ENCODE assay signal across 8 mouse cellular contexts in the genomic region with DNA sequence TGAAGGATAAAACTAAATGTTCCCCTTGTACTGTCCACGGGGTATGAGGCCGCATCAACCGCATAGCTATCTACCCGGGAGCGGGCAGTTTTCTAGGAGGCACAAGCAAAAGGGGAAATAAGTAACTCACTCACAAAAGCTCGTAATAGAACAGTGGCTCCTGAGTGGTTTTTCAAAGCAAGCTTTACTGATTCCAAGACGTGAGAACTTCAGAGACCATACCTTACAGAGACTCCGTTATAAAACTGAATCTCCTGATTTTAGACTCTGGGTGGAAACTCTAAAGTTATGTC. TPM values are rescaled to one million over a fixed set of nuclear protein-coding genes. Genes with fewer than 3 reads are reported as not detected.
DNase-seq lines count a peak whose midpoint lies in the region; ATAC-seq and TF ChIP-seq lines count a peak whose summit lies in the region.

No protein-coding gene starts in this region.

- H3K27ac ChIP-seq in heart, embryonic 14.5 days (replicated peaks in 1 of 2; ENCODE audit: control insufficient read depth in 1 of 2, insufficient read depth in 1 of 2, low read depth in 2 of 2, low read length in 2 of 2): peak overlapping the region; percentile 49 to 92; a peak in 3 of 4 replicates
- no peak overlapping the region for H3K27ac ChIP-seq in hindbrain, embryonic 16.5 days (ENCODE audit: low read depth, low read length)
- H3K27ac ChIP-seq in midbrain, embryonic 13.5 days: no peak overlapping the region

- peaks cover 16 to 29% of the 10 kb centered on the region in 2 experiments; a peak in 3 of 4 replicates for H3K4me1 ChIP-seq in heart, embryonic 14.5 days (ENCODE audit: control insufficient read depth in 2 of 2, insufficient read depth in 2 of 2, low read length in 2 of 2)
- H3K4me1 ChIP-seq in G1E (ENCODE audit: insufficient read depth, low read depth, low read length): peaks cover 45% of the 10 kb centered on the region
- H3K4me1 ChIP-seq in hindbrain, embryonic 16.5 days (ENCODE audit: control insufficient read depth, insufficient read depth, low read depth, low read length): peaks cover 17% of the 10 kb centered on the region
- peaks cover 30% of the 10 kb centered on the region for H3K4me1 ChIP-seq in midbrain, embryonic 13.5 days (replicated peaks)

- no peak for ATAC-seq in heart, embryonic 14.5 days (ENCODE audit: insufficient number of reproducible peaks, insufficient read depth, low FRiP score, low read depth)
- ATAC-seq in G1E (ENCODE audit: extremely low read depth, insufficient number of reproducible peaks, low FRiP score, poor library complexity, severe bottlenecking): no peak
- no peak for ATAC-seq in hindbrain, embryonic 16.5 days
- ATAC-seq in midbrain, embryonic 13.5 days: no peak

- H3K27me3 ChIP-seq in heart, embryonic 14.5 days (ENCODE audit: control insufficient read depth, insufficient read depth, low read length): no peaks in the 10 kb centered on the region
- no peaks in the 10 kb centered on the region for H3K27me3 ChIP-seq in G1E (ENCODE audit: insufficient read depth, low read length)
- H3K27me3 ChIP-seq in hindbrain, embryonic 16.5 days (replicated peaks; ENCODE audit: control insufficient read depth, insufficient read depth, low read length): no peaks in the 10 kb centered on the region
- H3K27me3 ChIP-seq in midbrain, embryonic 13.5 days: no peaks in the 10 kb centered on the region

- no peak for TF ChIP-seq CTCF in G1E (IDR thresholded peaks at IDR 0.05; ENCODE audit: low read depth, low read length)

- no peaks in the 10 kb centered on the region for H3K36me3 ChIP-seq in heart, embryonic 14.5 days (ENCODE audit: control insufficient read depth, insufficient read depth, low read length)
- peaks cover 14% of the 10 kb centered on the region for H3K36me3 ChIP-seq in G1E (replicated peaks)
- H3K36me3 ChIP-seq in hindbrain, embryonic 16.5 days (ENCODE audit: control insufficient read depth, insufficient read depth, low read length): no peaks in the 10 kb centered on the region
- no peaks in the 10 kb centered on the region for H3K36me3 ChIP-seq in midbrain, embryonic 13.5 days

- H3K4me3 ChIP-seq in heart, embryonic 14.5 days (ENCODE audit: control insufficient read depth in 1 of 2, insufficient read depth in 1 of 2, low read depth in 1 of 2, low read length in 2 of 2): peak overlapping the region in 1 of 2 experiments; percentile 85; a peak in 2 of 4 replicates
- no peak overlapping the region; the same call in 1 of the 2 replicates for H3K4me3 ChIP-seq in G1E (ENCODE audit: low read depth, low read length)
- peak overlapping the region; percentile 76 for H3K4me3 ChIP-seq in hindbrain, embryonic 16.5 days (ENCODE audit: low read length)
- peak overlapping the region; percentile 77 for H3K4me3 ChIP-seq in midbrain, embryonic 13.5 days (replicated peaks)

- H3K9me3 ChIP-seq in heart, embryonic 14.5 days (ENCODE audit: control insufficient read depth, low read length): no peaks in the 10 kb centered on the region
- H3K9me3 ChIP-seq in G1E (replicated peaks): no peaks in the 10 kb centered on the region
- H3K9me3 ChIP-seq in hindbrain, embryonic 16.5 days (ENCODE audit: control insufficient read depth, low read length): no peaks in the 10 kb centered on the region
- no peaks in the 10 kb centered on the region for H3K9me3 ChIP-seq in midbrain, embryonic 13.5 days

- 64% methylated on average over 8 of the region's 8 CpGs for WGBS in heart, embryonic 14.5 days
- WGBS in hindbrain, embryonic 16.5 days: 75% methylated on average over 8 of the region's 8 CpGs
- WGBS in midbrain, embryonic 13.5 days: 77% methylated on average over 8 of the region's 8 CpGs

- DNase-seq in heart, adult 18-20 months: no peak
- DNase-seq in G1E (ENCODE audit: low spot score): peak; percentile 41
- no peak for DNase-seq in layer of hippocampus, postnatal 10 days (ENCODE audit: low spot score in 2 of 2)
- no peak for DNase-seq in spleen, postnatal 4 days (ENCODE audit: low spot score in 2 of 2)
- DNase-seq in adrenal gland, postnatal 25 days: no peak

- peak overlapping the region; percentile 81 for H3K4me2 ChIP-seq in heart, embryonic 14.5 days (ENCODE audit: low read length)
- peak overlapping the region; percentile 71 for H3K4me2 ChIP-seq in hindbrain, embryonic 16.5 days (ENCODE audit: low read length)
- H3K4me2 ChIP-seq in midbrain, embryonic 13.5 days (replicated peaks): peak overlapping the region; percentile 75

- H3K9ac ChIP-seq in heart, embryonic 14.5 days (ENCODE audit: low read length): peak overlapping the region; percentile 85
- no peak overlapping the region; the same call in 1 of the 2 replicates for H3K9ac ChIP-seq in hindbrain, embryonic 16.5 days (ENCODE audit: low read depth, low read length)
- no peak overlapping the region for H3K9ac ChIP-seq in midbrain, embryonic 13.5 days (replicated peaks)

RNA-seq across cellular contexts. Expression of gene Btbd9, which starts 1.6 kb away (rescaled TPM):
- 39.4 and 40.9 TPM in 2 replicates for polyA plus RNA-seq in heart, embryonic 14.5 days (2014; fragmentation: Nextera tagmentation; extraction: Ambion mirVana)
- total RNA-seq in heart, adult 18-20 months (2021): 10 to 100 TPM; 20.7 to 21.7 TPM
- total RNA-seq in G1E (2014; fragmentation: Nextera tagmentation) (37.5 and 57.5 TPM in 2 replicates), G1E (2017) (25.5 and 33.6 TPM in 2 replicates)
- polyA plus RNA-seq in G1E (2012): 68.4 and 97.3 TPM in 2 replicates
- 135 TPM in 2 replicates for polyA plus RNA-seq in hindbrain, embryonic 16.5 days (2015; fragmentation: Nextera tagmentation; extraction: Ambion mirVana)
- polyA plus RNA-seq in midbrain, embryonic 13.5 days (2015; fragmentation: Nextera tagmentation; extraction: Ambion mirVana): 137 and 160 TPM in 2 replicates
- total RNA-seq in layer of hippocampus, postnatal 10 days (2021): 100 to 1,000 TPM; 104 to 109 TPM
- total RNA-seq in adrenal gland, postnatal 25 days (2021): 40.1 and 41.3 TPM in 2 replicates

RNA-seq across cellular contexts. Expression of gene Dnah8, which starts 49.4 kb away (rescaled TPM):
- 2.4 TPM in 2 replicates for polyA plus RNA-seq in heart, embryonic 14.5 days (2014; fragmentation: Nextera tagmentation; extraction: Ambion mirVana)
- 1 to 10 TPM in 1 of 2 experiments, under 1 TPM in 1; 0.67 to 1.1 TPM for total RNA-seq in heart, adult 18-20 months (2021)
- 49.3 and 69.4 TPM in 2 replicates for total RNA-seq in G1E (2014; fragmentation: Nextera tagmentation)
- 37.0 and 42.5 TPM in 2 replicates for total RNA-seq in G1E (2017)
- polyA plus RNA-seq in G1E (2012): 1.5 and 3.5 TPM in 2 replicates
- 1.7 and 2.4 TPM in 2 replicates for polyA plus RNA-seq in hindbrain, embryonic 16.5 days (2015; fragmentation: Nextera tagmentation; extraction: Ambion mirVana)
- 1.6 and 2.2 TPM in 2 replicates for polyA plus RNA-seq in midbrain, embryonic 13.5 days (2015; fragmentation: Nextera tagmentation; extraction: Ambion mirVana)
- total RNA-seq in layer of hippocampus, postnatal 10 days (2021): 1 to 10 TPM; 2.7 to 4.2 TPM
- total RNA-seq in adrenal gland, postnatal 25 days (2021): 0.33 and 0.64 TPM in 2 replicates

RNA-seq across cellular contexts. Expression of gene Glo1, which starts 51.9 kb away (rescaled TPM):
- 222 and 225 TPM in 2 replicates for polyA plus RNA-seq in heart, embryonic 14.5 days (2014; fragmentation: Nextera tagmentation; extraction: Ambion mirVana)
- 100 to 1,000 TPM; 164 to 166 TPM for total RNA-seq in heart, adult 18-20 months (2021)
- 402 and 407 TPM in 2 replicates for total RNA-seq in G1E (2014; fragmentation: Nextera tagmentation)
- total RNA-seq in G1E (2017): 913 and 1,040 TPM in 2 replicates
- polyA plus RNA-seq in G1E (2012): 42.2 and 90.8 TPM in 2 replicates
- polyA plus RNA-seq in hindbrain, embryonic 16.5 days (2015; fragmentation: Nextera tagmentation; extraction: Ambion mirVana): 170 and 172 TPM in 2 replicates
- polyA plus RNA-seq in midbrain, embryonic 13.5 days (2015; fragmentation: Nextera tagmentation; extraction: Ambion mirVana): 156 and 162 TPM in 2 replicates
- 100 to 1,000 TPM; 153 TPM for total RNA-seq in layer of hippocampus, postnatal 10 days (2021)
- total RNA-seq in adrenal gland, postnatal 25 days (2021): 102 and 142 TPM in 2 replicates

Comparison
In these comparisons a context has a peak if more than half of its experiments do, and no peak if none do; other contexts are left out.
1. H3K27ac ChIP-seq: peak in heart, embryonic 14.5 days (2 of 2); none in hindbrain, embryonic 16.5 days (single experiment) and midbrain, embryonic 13.5 days (single experiment).
2. RNA of gene Dnah8, which starts 49.4 kb away (total RNA-seq): 37.0 to 69.4 TPM in G1E; 2.7 to 4.2 TPM in layer of hippocampus, postnatal 10 days, 0.67 to 1.1 TPM in heart, adult 18-20 months and 0.33 to 0.64 TPM in adrenal gland, postnatal 25 days; every median in the first group is over 4 times any median in the second.
3. Peak in every context shown above with its lines, with median percentiles within 50 percentile points of each other: H3K4me2 ChIP-seq.